Mouse (Mus musculus) embryonic facial prominence, embryonic 14.5 days (tissue): ENCODE measurements around the gene Cenpt. TPM values are rescaled to one million over a fixed set of nuclear protein-coding genes. Genes with fewer than 3 reads are reported as not detected.
A peak's percentile ranks its signal among the peaks of the same experiment; 100 is the strongest.

Experiments
- ATAC-seq: fragments of 200-750 bp; cut with Nextera tagmentation; 2 replicates; pipeline ENCODE4 v1.8.0; 2017; ENCODE audit warnings: low read depth, moderate number of reproducible peaks, moderate TSS enrichment
- DNase-seq: peaks from one replicate; pipeline ENCODE4 v3.0.0-alpha.2; 2015; ENCODE audit warnings: low spot score
- H3K27ac ChIP-seq: fragments of 300-500 bp; sonication (generic); replicated peaks from 2 replicates; pipeline ENCODE4 v1.5.1; 2014; ENCODE audit warnings: low read depth, mild to moderate bottlenecking, low read length, moderate library complexity
- H3K27me3 ChIP-seq: fragments of 300-500 bp; sonication (generic); replicated peaks from 2 replicates; pipeline ENCODE4 v1.6.1; 2014; ENCODE audit warnings: low read length; ENCODE audit not compliant: control insufficient read depth, insufficient read depth
- H3K36me3 ChIP-seq: fragments of 300-500 bp; sonication (generic); 2 replicates; pipeline ENCODE4 v1.6.1; 2014; ENCODE audit warnings: low read length, mixed read lengths; ENCODE audit not compliant: control insufficient read depth, insufficient read depth
- H3K4me1 ChIP-seq: fragments of 300-500 bp; sonication (generic); 2 replicates; pipeline ENCODE4 v1.6.1; 2014; ENCODE audit warnings: antibody characterized with exemption, low read length; ENCODE audit not compliant: control insufficient read depth, insufficient read depth
- H3K4me2 ChIP-seq: fragments of 300-500 bp; sonication (generic); 2 replicates; pipeline ENCODE4 v1.6.1; 2014; ENCODE audit warnings: low read depth, mild to moderate bottlenecking, low read length, moderate library complexity, mixed read lengths
- H3K4me3 ChIP-seq: fragments of 300-500 bp; sonication (generic); 2 replicates; pipeline ENCODE4 v1.5.1; 2014; ENCODE audit warnings: low read depth, mild to moderate bottlenecking, low read length
- H3K9ac ChIP-seq: fragments of 300-500 bp; sonication (generic); 2 replicates; pipeline ENCODE4 v1.6.1; 2014; ENCODE audit warnings: low read depth, mild to moderate bottlenecking, low read length, moderate library complexity, mixed read lengths
- H3K9me3 ChIP-seq: fragments of 300-500 bp; sonication (generic); 2 replicates; pipeline ENCODE4 v1.6.1; 2016; ENCODE audit warnings: low read length; ENCODE audit not compliant: control insufficient read depth
- WGBS: fragments of 180-500 bp; shearing (Covaris S2); extraction: QIAGEN DNeasy Blood & Tissue Kit; methylation state at CpG from one replicate; pipeline ENCODE4 v1.1.7; 2014; 5-methylcytosine and 5-hydroxymethylcytosine counted together
- polyA plus RNA-seq: library from polyadenylated mRNA; unstranded; fragments of >200 nt; fragmentation: Nextera tagmentation; extraction: Ambion mirVana; gene quantifications from 2 replicates; pipeline ENCODE4 v1.2.1, GENCODE M21; 2014

Cenpt gene
- 35.0 and 35.8 TPM in 2 replicates for polyA plus RNA-seq

GRCm38 (mm10) chr8:105853178-105853577 lies at the start of gene Cenpt:
Gene Cenpt, minus strand, starts transcription at chr8:105853278.
- peak within 1 kb of the TSS; percentile 77 for H3K4me2 ChIP-seq
- 87% methylated on average over 3 of the region's 3 CpGs for WGBS

GRCm38 (mm10) chr8:105900941-105901616 lies 48.0 kb upstream of the Cenpt start:
- Histone ChIP-seq H3K4me2 (peak overlapping the region; percentile 66), H3K27me3 (no peaks in the 10 kb centered on the region), H3K36me3 (0 out of 2 replicates have a peak, but pooled peaks cover 5% of the 10 kb centered on the region), H3K9ac (peak overlapping the region; percentile 99), H3K4me1 (peaks cover 6% of the 10 kb centered on the region), H3K4me3 (peak overlapping the region; percentile 85), H3K9me3 (no peaks in the 10 kb centered on the region), H3K27ac (peak overlapping the region; percentile 92)
- DNase-seq (peak; percentile 66), ATAC-seq (peak; percentile 12; the same call in 1 of the 2 replicates)
- WGBS, result 26% methylated on average over 16 of the region's 16 CpGs

More at GRCm38 (mm10) chr8:105853178-105853577, at the start of gene Cenpt:
- Histone ChIP-seq H3K9me3 (no peaks in the 10 kb centered on the region), H3K27me3 (no peaks in the 10 kb centered on the region), H3K4me3 (peak within 1 kb of the TSS; percentile 55), H3K4me1 (peaks cover 26% of the 10 kb centered on the region), H3K27ac (no peak within 1 kb of the TSS), H3K9ac (no peak within 1 kb of the TSS), H3K36me3 (peaks cover 20% of the 10 kb centered on the region)
- ATAC-seq (no peak), DNase-seq (no peak)

GRCm38 (mm10) chr8:105900180-105900940 lies 47.3 kb upstream of the Cenpt start, which contains the start of gene Pskh1:
Gene Pskh1, plus strand, starts transcription at chr8:105900441.
- under 1% methylated on average over 34 of the region's 68 CpGs for WGBS
- peak; percentile 94 for ATAC-seq
- Histone ChIP-seq H3K4me2 (peak within 1 kb of the TSS; percentile 66), H3K9me3 (no peaks in the 10 kb centered on the region), H3K4me1 (peaks cover 6% of the 10 kb centered on the region), H3K9ac (peak within 1 kb of the TSS; percentile 99), H3K27me3 (no peaks in the 10 kb centered on the region), H3K36me3 (0 out of 2 replicates have a peak, but pooled peaks cover 5% of the 10 kb centered on the region), H3K27ac (peak within 1 kb of the TSS; percentile 92), H3K4me3 (peak within 1 kb of the TSS; percentile 85)
- peak; percentile 97 for DNase-seq

GRCm38 (mm10) chr8:105897801-105898480 lies 44.9 kb upstream of the Cenpt start:
- Histone ChIP-seq H3K4me3 (no peak overlapping the region), H3K27ac (no peak overlapping the region), H3K4me2 (no peak overlapping the region), H3K9ac (no peak overlapping the region), H3K27me3 (no peaks in the 10 kb centered on the region), H3K36me3 (peaks cover 10% of the 10 kb centered on the region; the same call in 1 of the 2 replicates), H3K4me1 (peaks cover 6% of the 10 kb centered on the region), H3K9me3 (no peaks in the 10 kb centered on the region)
- no peak for DNase-seq
- 77% methylated on average over 9 of the region's 9 CpGs for WGBS
- ATAC-seq, result no peak

GRCm38 (mm10) chr8:105893339-105893738 lies 40.3 kb upstream of the Cenpt start, which contains the start of gene Nrn1l:
Gene Nrn1l, plus strand, starts transcription at chr8:105893567.
- Histone ChIP-seq H3K9ac (no peak within 1 kb of the TSS), H3K9me3 (no peaks in the 10 kb centered on the region), H3K36me3 (peaks cover 56% of the 10 kb centered on the region), H3K4me1 (no peaks in the 10 kb centered on the region), H3K27me3 (no peaks in the 10 kb centered on the region), H3K4me2 (peak within 1 kb of the TSS; percentile 26), H3K4me3 (no peak within 1 kb of the TSS), H3K27ac (no peak within 1 kb of the TSS)
- DNase-seq (peak; percentile 89), ATAC-seq (peak; percentile 90)
- 7% methylated on average over 11 of the region's 11 CpGs for WGBS

GRCm38 (mm10) chr8:105892432-105892831 lies 39.4 kb upstream of the Cenpt start:
- Histone ChIP-seq H3K4me1 (no peaks in the 10 kb centered on the region), H3K36me3 (peaks cover 65% of the 10 kb centered on the region), H3K4me2 (no peak overlapping the region), H3K9ac (no peak overlapping the region), H3K9me3 (no peaks in the 10 kb centered on the region), H3K27me3 (no peaks in the 10 kb centered on the region), H3K4me3 (no peak overlapping the region), H3K27ac (no peak overlapping the region)
- no peak for ATAC-seq
- DNase-seq, result no peak
- 92% methylated on average over 6 of the region's 6 CpGs for WGBS

- Histone ChIP-seq H3K9me3 (no peaks in the 10 kb centered on the region), H3K27me3 (no peaks in the 10 kb centered on the region), H3K9ac (no peak overlapping the region), H3K27ac (no peak overlapping the region), H3K36me3 (peaks cover 81% of the 10 kb centered on the region), H3K4me3 (no peak overlapping the region), H3K4me1 (no peaks in the 10 kb centered on the region), H3K4me2 (no peak overlapping the region)
- ATAC-seq (no peak), DNase-seq (no peak)
- 92% methylated on average over 6 of the region's 6 CpGs for WGBS
These were observed 37.8 kb upstream of the Cenpt start for GRCm38 (mm10) chr8:105890870-105891269.

- no peak for ATAC-seq
- no peak overlapping the region for H3K4me2 ChIP-seq
These were observed 36.8 kb upstream of the Cenpt start for GRCm38 (mm10) chr8:105889756-105890465.

More at GRCm38 (mm10) chr8:105889756-105890465, 36.8 kb upstream of the Cenpt start:
- 95% methylated on average over 12 of the region's 12 CpGs for WGBS
- no peak overlapping the region for H3K27ac ChIP-seq
- no peaks in the 10 kb centered on the region for H3K4me1 ChIP-seq
- H3K4me3 ChIP-seq, result no peak overlapping the region
- DNase-seq, result no peak
- H3K9me3 ChIP-seq, result no peaks in the 10 kb centered on the region
- H3K9ac ChIP-seq, result no peak overlapping the region
- no peaks in the 10 kb centered on the region for H3K27me3 ChIP-seq
- peaks cover 88% of the 10 kb centered on the region for H3K36me3 ChIP-seq
